Mouse (Mus musculus): Measurements from ENCODE around the gene Gm20671. TPM values are rescaled to one million over a fixed set of nuclear protein-coding genes. Genes with fewer than 3 reads are reported as not detected.
"Not testable (repeated sequence)": the region's sequence is repeated elsewhere in the genome, so short reads cannot be mapped to it uniquely, and the experiment has no call there.

The Gm20671 gene
- polyA plus RNA-seq, 1 experiment from 2014 or later, result not detected

DNA sequence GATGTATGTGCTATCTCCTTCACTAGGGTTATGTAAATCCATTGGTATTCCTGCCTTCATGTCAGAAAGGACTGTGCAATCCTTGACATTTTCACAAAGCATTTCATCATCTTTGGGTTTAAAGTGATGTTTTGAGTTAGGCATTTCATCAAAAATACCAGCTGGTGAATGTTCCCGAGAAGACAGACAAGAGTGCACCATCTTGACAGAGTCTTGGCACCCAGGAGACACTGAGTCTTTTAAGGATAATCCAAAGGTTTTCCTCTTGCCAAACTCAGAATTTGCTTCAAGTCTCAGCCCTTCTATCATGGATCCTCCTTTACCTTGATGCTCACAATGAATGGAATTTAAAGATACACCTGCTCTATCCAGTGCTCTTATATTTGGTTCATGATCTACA is 1.9 kb upstream of the Gm20671 start:
- H3K4me1 ChIP-seq (ENCODE audit: control insufficient read depth, insufficient read depth, low read depth, low read length); H3K9ac ChIP-seq (ENCODE audit: low read depth, low read length); H3K4me3 ChIP-seq (ENCODE audit: low read length); H3K9me3 ChIP-seq (ENCODE audit: control insufficient read depth, low read length); H3K4me2 ChIP-seq (ENCODE audit: low read length); ATAC-seq; H3K27ac ChIP-seq (ENCODE audit: low read depth, low read length); H3K27me3 ChIP-seq (replicated peaks; ENCODE audit: control insufficient read depth, insufficient read depth, low read length): not testable (repeated sequence)
- H3K36me3 ChIP-seq (ENCODE audit: control insufficient read depth, insufficient read depth, low read length), result peaks cover 30% of the 10 kb centered on the region
- WGBS, result 93% methylated on average over 1 of the region's 1 CpGs

DNA sequence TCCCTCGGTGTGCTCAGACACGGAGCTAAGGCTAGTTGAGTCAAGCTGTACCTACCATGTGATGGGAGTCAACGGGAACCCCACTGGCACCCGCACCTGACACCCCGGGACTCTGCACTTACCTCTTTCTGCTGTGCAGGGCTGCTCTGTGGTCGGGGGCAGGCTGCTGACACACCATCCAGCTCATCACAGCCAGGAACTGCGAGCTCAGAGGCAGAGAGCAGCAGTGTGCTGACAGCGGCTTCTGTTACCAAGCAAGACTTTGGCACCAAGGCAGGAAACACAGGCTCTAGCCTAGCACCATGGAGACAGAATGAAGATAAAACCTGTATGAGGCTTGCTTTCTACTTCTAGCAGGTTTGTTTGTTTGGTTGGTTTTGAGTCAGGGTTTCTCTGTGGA is 6.4 kb downstream of the Gm20671 start:
- Histone ChIP-seq H3K4me2 (ENCODE audit: low read length) (no peak overlapping the region), H3K27me3 (replicated peaks; ENCODE audit: control insufficient read depth, insufficient read depth, low read length) (no peaks in the 10 kb centered on the region), H3K9me3 (ENCODE audit: control insufficient read depth, low read length) (no peaks in the 10 kb centered on the region), H3K4me3 (ENCODE audit: low read length) (no peak overlapping the region), H3K27ac (ENCODE audit: low read depth, low read length) (no peak overlapping the region), H3K4me1 (ENCODE audit: control insufficient read depth, insufficient read depth, low read depth, low read length) (no peaks in the 10 kb centered on the region), H3K36me3 (ENCODE audit: control insufficient read depth, insufficient read depth, low read length) (peaks cover 22% of the 10 kb centered on the region; the same call in 1 of the 2 replicates), H3K9ac (ENCODE audit: low read depth, low read length) (no peak overlapping the region)
- WGBS, result 96% methylated on average over 8 of the region's 8 CpGs
- no peak for ATAC-seq

- no peak overlapping the region for H3K9ac ChIP-seq (ENCODE audit: low read depth, low read length)
- no peaks in the 10 kb centered on the region for H3K4me1 ChIP-seq (ENCODE audit: control insufficient read depth, insufficient read depth, low read depth, low read length)
- H3K27ac ChIP-seq (ENCODE audit: low read depth, low read length), result no peak overlapping the region
- WGBS, result 96% methylated on average over 4 of the region's 4 CpGs
- no peak for ATAC-seq
- no peaks in the 10 kb centered on the region for H3K27me3 ChIP-seq (replicated peaks; ENCODE audit: control insufficient read depth, insufficient read depth, low read length)
- H3K4me2 ChIP-seq (ENCODE audit: low read length), result no peak overlapping the region
- H3K36me3 ChIP-seq (ENCODE audit: control insufficient read depth, insufficient read depth, low read length), result peaks cover 19% of the 10 kb centered on the region; the same call in 1 of the 2 replicates
- H3K4me3 ChIP-seq (ENCODE audit: low read length), result no peak overlapping the region
- no peaks in the 10 kb centered on the region for H3K9me3 ChIP-seq (ENCODE audit: control insufficient read depth, low read length)
Observed at GRCm38 (mm10) chr5:32815396-32815795, 11.5 kb downstream of the Gm20671 start.

GRCm38 (mm10) chr5:32786454-32786853 is 40.5 kb downstream of the Gm20671 start:
- H3K4me3 ChIP-seq (ENCODE audit: low read length); H3K27me3 ChIP-seq (replicated peaks; ENCODE audit: control insufficient read depth, insufficient read depth, low read length); H3K36me3 ChIP-seq (ENCODE audit: control insufficient read depth, insufficient read depth, low read length); H3K9me3 ChIP-seq (ENCODE audit: control insufficient read depth, low read length); H3K4me1 ChIP-seq (ENCODE audit: control insufficient read depth, insufficient read depth, low read depth, low read length); H3K27ac ChIP-seq (ENCODE audit: low read depth, low read length); H3K4me2 ChIP-seq (ENCODE audit: low read length); ATAC-seq; H3K9ac ChIP-seq (ENCODE audit: low read depth, low read length): not testable (repeated sequence)
- 76% methylated on average over 1 of the region's 1 CpGs for WGBS

GRCm38 (mm10) chr5:32785313-32785915 is 41.5 kb downstream of the Gm20671 start, which contains the start of gene Pisd:
Pisd (minus strand) TSS chr5:32785646.
- Histone ChIP-seq H3K36me3 (ENCODE audit: control insufficient read depth, insufficient read depth, low read length) (peaks cover 3% of the 10 kb centered on the region; the same call in 1 of the 2 replicates), H3K27me3 (replicated peaks; ENCODE audit: control insufficient read depth, insufficient read depth, low read length) (no peaks in the 10 kb centered on the region)

DNA sequence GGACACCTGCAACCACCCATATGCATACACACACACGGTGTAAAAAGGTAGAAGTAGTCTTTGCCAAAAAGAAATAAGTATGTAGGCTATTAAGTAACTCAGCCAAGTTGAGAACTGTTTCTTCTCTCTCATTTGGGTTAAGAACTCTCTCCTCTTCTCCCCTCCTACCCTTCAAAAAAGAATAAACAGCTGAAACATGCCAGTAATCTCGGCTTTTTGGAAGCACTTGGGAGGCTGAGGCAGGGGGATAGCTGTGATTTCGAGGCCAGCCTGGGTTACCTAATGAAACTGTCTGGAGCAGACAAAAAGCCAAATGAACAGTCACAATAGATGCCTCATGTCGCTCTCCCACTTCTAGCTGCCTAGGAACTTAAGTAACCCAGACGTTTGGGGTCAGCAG is 42.2 kb downstream of the Gm20671 start:
- peaks cover 6% of the 10 kb centered on the region for H3K4me1 ChIP-seq (ENCODE audit: control insufficient read depth, insufficient read depth, low read depth, low read length)
- H3K4me2 ChIP-seq (ENCODE audit: low read length), result peak overlapping the region; percentile 60
- peak overlapping the region; percentile 82 for H3K9ac ChIP-seq (ENCODE audit: low read depth, low read length)
- peaks cover 3% of the 10 kb centered on the region; the same call in 1 of the 2 replicates for H3K36me3 ChIP-seq (ENCODE audit: control insufficient read depth, insufficient read depth, low read length)
- H3K27me3 ChIP-seq (replicated peaks; ENCODE audit: control insufficient read depth, insufficient read depth, low read length), result no peaks in the 10 kb centered on the region
- no peaks in the 10 kb centered on the region for H3K9me3 ChIP-seq (ENCODE audit: control insufficient read depth, low read length)
- H3K4me3 ChIP-seq (ENCODE audit: low read length), result peak overlapping the region; percentile 83
- no peak for ATAC-seq
- H3K27ac ChIP-seq (ENCODE audit: low read depth, low read length), result peak overlapping the region; percentile 76
- WGBS, result 27% methylated on average over 5 of the region's 5 CpGs

More at GRCm38 (mm10) chr5:32785313-32785915, 41.5 kb downstream of the Gm20671 start, which contains the start of gene Pisd:
- Histone ChIP-seq H3K9me3 (ENCODE audit: control insufficient read depth, low read length) (no peaks in the 10 kb centered on the region), H3K4me1 (ENCODE audit: control insufficient read depth, insufficient read depth, low read depth, low read length) (peaks cover 6% of the 10 kb centered on the region), H3K4me2 (ENCODE audit: low read length) (peak within 1 kb of the TSS; percentile 60), H3K9ac (ENCODE audit: low read depth, low read length) (peak within 1 kb of the TSS; percentile 82), H3K27ac (ENCODE audit: low read depth, low read length) (peak within 1 kb of the TSS; percentile 76), H3K4me3 (ENCODE audit: low read length) (peak within 1 kb of the TSS; percentile 83)
- ATAC-seq, result peak; percentile 100
- under 1% methylated on average over 52 of the region's 52 CpGs for WGBS

- Histone ChIP-seq H3K27ac (ENCODE audit: low read depth, low read length) (no peak overlapping the region), H3K4me3 (ENCODE audit: low read length) (no peak overlapping the region), H3K9ac (ENCODE audit: low read depth, low read length) (no peak overlapping the region), H3K36me3 (ENCODE audit: control insufficient read depth, insufficient read depth, low read length) (peaks cover 3% of the 10 kb centered on the region; the same call in 1 of the 2 replicates), H3K4me1 (ENCODE audit: control insufficient read depth, insufficient read depth, low read depth, low read length) (peaks cover 6% of the 10 kb centered on the region), H3K4me2 (ENCODE audit: low read length) (no peak overlapping the region), H3K27me3 (replicated peaks; ENCODE audit: control insufficient read depth, insufficient read depth, low read length) (no peaks in the 10 kb centered on the region), H3K9me3 (ENCODE audit: control insufficient read depth, low read length) (no peaks in the 10 kb centered on the region)
- no peak for ATAC-seq
- 98% methylated on average over 5 of the region's 5 CpGs for WGBS
Observed at GRCm38 (mm10) chr5:32781596-32781995, 45.3 kb downstream of the Gm20671 start.

DNA sequence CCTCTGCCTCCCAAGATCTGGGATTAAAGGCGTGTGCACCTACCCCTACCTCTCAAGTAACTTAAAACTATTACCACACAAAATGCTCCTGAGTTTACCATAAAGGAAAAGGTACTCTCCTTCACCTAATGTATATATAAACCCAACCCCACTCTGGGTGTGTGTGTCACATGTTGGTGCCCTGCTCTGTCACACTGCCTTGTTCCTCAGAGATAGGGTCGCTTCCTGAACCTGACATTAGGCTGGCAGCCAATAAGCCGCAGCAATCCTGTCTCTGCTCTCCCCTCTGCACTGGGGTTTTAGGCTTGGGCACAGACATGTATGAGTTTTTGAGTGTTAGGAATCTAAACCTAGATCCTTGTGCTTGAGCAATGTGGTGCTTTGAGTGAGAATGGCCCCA is 48.7 kb downstream of the Gm20671 start:
- Histone ChIP-seq H3K4me1 (ENCODE audit: control insufficient read depth, insufficient read depth, low read depth, low read length) (no peaks in the 10 kb centered on the region), H3K27ac (ENCODE audit: low read depth, low read length) (no peak overlapping the region), H3K9me3 (ENCODE audit: control insufficient read depth, low read length) (no peaks in the 10 kb centered on the region), H3K36me3 (ENCODE audit: control insufficient read depth, insufficient read depth, low read length) (peaks cover 3% of the 10 kb centered on the region; the same call in 1 of the 2 replicates), H3K27me3 (replicated peaks; ENCODE audit: control insufficient read depth, insufficient read depth, low read length) (no peaks in the 10 kb centered on the region), H3K9ac (ENCODE audit: low read depth, low read length) (no peak overlapping the region), H3K4me3 (ENCODE audit: low read length) (no peak overlapping the region), H3K4me2 (ENCODE audit: low read length) (no peak overlapping the region)
- ATAC-seq, result no peak
- 89% methylated on average over 3 of the region's 3 CpGs for WGBS

GRCm38 (mm10) chr5:32772361-32772760 is 54.5 kb downstream of the Gm20671 start:
- 76% methylated on average over 2 of the region's 2 CpGs for WGBS
- no peak overlapping the region for H3K4me3 ChIP-seq (ENCODE audit: low read length)
- no peak overlapping the region for H3K9ac ChIP-seq (ENCODE audit: low read depth, low read length)
- no peaks in the 10 kb centered on the region for H3K9me3 ChIP-seq (ENCODE audit: control insufficient read depth, low read length)
- no peaks in the 10 kb centered on the region for H3K4me1 ChIP-seq (ENCODE audit: control insufficient read depth, insufficient read depth, low read depth, low read length)
- H3K36me3 ChIP-seq (ENCODE audit: control insufficient read depth, insufficient read depth, low read length), result no peaks in the 10 kb centered on the region
- no peaks in the 10 kb centered on the region for H3K27me3 ChIP-seq (replicated peaks; ENCODE audit: control insufficient read depth, insufficient read depth, low read length)
- no peak overlapping the region for H3K27ac ChIP-seq (ENCODE audit: low read depth, low read length)
- H3K4me2 ChIP-seq (ENCODE audit: low read length), result no peak overlapping the region
- ATAC-seq, result no peak
